Mouse (Mus musculus): ENCODE data around the gene Clec2g.

Gene Clec2g

GRCm38 (mm10) chr6:129013762-129014276 lies 79.6 kb downstream of the Clec2g start:
- no peak for DNase-seq (ENCODE audit: low read depth, low spot score)

GRCm38 (mm10) chr6:129014399-129014798 lies 80.2 kb downstream of the Clec2g start:
- no peak for DNase-seq (ENCODE audit: low read depth, low spot score)

- no peak for DNase-seq (ENCODE audit: low read depth, low spot score)
Observed at GRCm38 (mm10) chr6:129027451-129028248, 93.5 kb downstream of the Clec2g start.

- DNase-seq (ENCODE audit: low read depth, low spot score): no peak
Observed at GRCm38 (mm10) chr6:129030175-129030824, 96.1 kb downstream of the Clec2g start.

- DNase-seq (ENCODE audit: low read depth, low spot score): no peak
Observed at GRCm38 (mm10) chr6:129030964-129031363, 96.8 kb downstream of the Clec2g start.

GRCm38 (mm10) chr6:129033397-129033796 lies 99.2 kb downstream of the Clec2g start:
- DNase-seq (ENCODE audit: low read depth, low spot score): no peak
